Mouse (Mus musculus) kidney, adult 18-20 months (tissue): ENCODE measurements at regions not wholly inside any gene's neighbourhood (a gene's known extent, or its start where the extent isn't known, plus 50 kb on each side); places are given as distances from the start of the nearest gene placed in this dataset.

Experiments used
- DNase-seq: peaks from one replicate; pipeline ENCODE4 v3.0.0; 2021

- peak; percentile 16 for DNase-seq
Observed at GRCm38 (mm10) chr6:143635043-143635442, 468.0 kb downstream of the Etnk1 start.

GRCm38 (mm10) chr6:143640652-143641051 is 473.6 kb downstream of the Etnk1 start:
- DNase-seq, result peak; percentile 3

GRCm38 (mm10) chr6:143642052-143642451 is 475.0 kb downstream of the Etnk1 start:
- DNase-seq, result no peak

- no peak for DNase-seq
Observed at GRCm38 (mm10) chr6:143645989-143646388, 479.0 kb downstream of the Etnk1 start.

- DNase-seq, result no peak
Observed at GRCm38 (mm10) chr6:143648501-143648900, 481.5 kb downstream of the Etnk1 start.

- DNase-seq, result no peak
Observed at GRCm38 (mm10) chr6:143656576-143656975, 489.6 kb downstream of the Etnk1 start.

GRCm38 (mm10) chr6:143660837-143661236 is 493.8 kb downstream of the Etnk1 start:
- DNase-seq, result no peak

GRCm38 (mm10) chr6:143663306-143663705 is 496.3 kb downstream of the Etnk1 start:
- DNase-seq, result no peak

GRCm38 (mm10) chr6:143665374-143665773 is 498.4 kb downstream of the Etnk1 start:
- no peak for DNase-seq

- no peak for DNase-seq
Observed at GRCm38 (mm10) chr6:143668551-143668950, 501.5 kb downstream of the Etnk1 start.

- no peak for DNase-seq
Observed at GRCm38 (mm10) chr6:143669446-143670130, 502.6 kb downstream of the Etnk1 start.

GRCm38 (mm10) chr6:143690131-143690530 is 523.1 kb downstream of the Etnk1 start:
- DNase-seq, result no peak

GRCm38 (mm10) chr6:143690866-143691265 is 523.8 kb downstream of the Etnk1 start:
- DNase-seq, result no peak

GRCm38 (mm10) chr6:143697997-143698396 is 531.0 kb downstream of the Etnk1 start:
- no peak for DNase-seq

- DNase-seq, result no peak
Observed at GRCm38 (mm10) chr6:143703984-143704383, 537.0 kb downstream of the Etnk1 start.

- no peak for DNase-seq
Observed at GRCm38 (mm10) chr6:143706451-143706850, 539.4 kb downstream of the Etnk1 start.

GRCm38 (mm10) chr6:143714461-143714860 is 547.4 kb downstream of the Etnk1 start:
- no peak for DNase-seq

- DNase-seq, result no peak
Observed at GRCm38 (mm10) chr6:143750074-143750473, 583.1 kb downstream of the Etnk1 start.

- DNase-seq, result peak; percentile 11
Observed at GRCm38 (mm10) chr6:143751076-143752070, 584.4 kb downstream of the Etnk1 start.

- no peak for DNase-seq
Observed at GRCm38 (mm10) chr6:143757462-143757861, 590.4 kb downstream of the Etnk1 start.

GRCm38 (mm10) chr6:143768115-143768514 is 601.1 kb downstream of the Etnk1 start:
- DNase-seq, result no peak
